Mouse (Mus musculus): ENCODE data around the gene Peli2.

DNA sequence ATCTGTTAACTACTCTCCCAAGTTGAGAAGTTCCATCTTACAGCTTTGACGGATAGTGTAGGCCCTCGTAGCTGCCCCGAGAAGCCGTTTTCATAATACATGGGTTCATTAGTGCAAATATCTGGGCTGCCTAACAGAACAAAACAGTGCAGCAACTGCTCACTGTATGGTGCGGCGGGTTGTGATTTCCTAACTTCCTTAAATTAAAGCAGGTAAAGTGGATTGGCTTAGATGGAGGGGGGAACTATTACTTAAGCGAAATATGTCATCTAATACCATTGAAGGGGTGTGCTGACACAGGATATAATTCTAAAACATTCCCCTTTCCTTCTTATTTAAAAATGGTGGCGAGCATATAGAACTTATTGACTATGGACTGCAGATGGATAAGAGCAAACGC, 101.4 kb downstream of the Peli2 start:
- no peak for TF ChIP-seq CTCF (IDR thresholded peaks at IDR 0.05; ENCODE audit: control insufficient read depth, insufficient read depth, low read length)
- no peak for TF ChIP-seq POLR2A (IDR thresholded peaks at IDR 0.05; ENCODE audit: borderline replicate concordance, control insufficient read depth, low read depth, low read length)

All from bone marrow, adult 2 months (tissue).